Mouse (Mus musculus): Measurements from ENCODE around the gene Fars2. TPM values are rescaled to one million over a fixed set of nuclear protein-coding genes. Genes with fewer than 3 reads are reported as not detected.

Fars2 gene
- polyA plus RNA-seq, 1 experiment from 2014 or later, result 68.1 TPM

GRCm38 (mm10) chr13:36654251-36654650 is 537.0 kb downstream of the Fars2 start:
- Histone ChIP-seq H3K9ac (ENCODE audit: low read length) (no peak overlapping the region), H3K4me1 (ENCODE audit: control insufficient read depth in 2 of 2, insufficient read depth in 2 of 2, low read length in 2 of 2) (no peaks in the 10 kb centered on the region), H3K36me3 (ENCODE audit: control insufficient read depth, insufficient read depth, low read length) (no peaks in the 10 kb centered on the region), H3K4me2 (ENCODE audit: low read length) (no peak overlapping the region), H3K27ac (replicated peaks in 1 of 2; ENCODE audit: control insufficient read depth in 1 of 2, insufficient read depth in 1 of 2, low read depth in 2 of 2, low read length in 2 of 2) (no peak overlapping the region), H3K9me3 (ENCODE audit: control insufficient read depth, low read length) (no peaks in the 10 kb centered on the region), H3K4me3 (ENCODE audit: control insufficient read depth in 1 of 2, insufficient read depth in 1 of 2, low read depth in 1 of 2, low read length in 2 of 2) (no peak overlapping the region), H3K27me3 (ENCODE audit: control insufficient read depth, insufficient read depth, low read length) (no peaks in the 10 kb centered on the region)
- 74% methylated on average over 3 of the region's 3 CpGs for WGBS
- ATAC-seq (ENCODE audit: insufficient number of reproducible peaks, insufficient read depth, low FRiP score, low read depth), result no peak

GRCm38 (mm10) chr13:36679345-36679744 is 562.1 kb downstream of the Fars2 start:
- H3K4me2 ChIP-seq (ENCODE audit: low read length), result no peak overlapping the region
- no peak overlapping the region for H3K27ac ChIP-seq (replicated peaks in 1 of 2; ENCODE audit: control insufficient read depth in 1 of 2, insufficient read depth in 1 of 2, low read depth in 2 of 2, low read length in 2 of 2)
- 64% methylated on average over 1 of the region's 1 CpGs for WGBS
- H3K9me3 ChIP-seq (ENCODE audit: control insufficient read depth, low read length), result no peaks in the 10 kb centered on the region
- no peaks in the 10 kb centered on the region for H3K4me1 ChIP-seq (ENCODE audit: control insufficient read depth in 2 of 2, insufficient read depth in 2 of 2, low read length in 2 of 2)
- H3K36me3 ChIP-seq (ENCODE audit: control insufficient read depth, insufficient read depth, low read length), result no peaks in the 10 kb centered on the region
- H3K9ac ChIP-seq (ENCODE audit: low read length), result no peak overlapping the region
- H3K27me3 ChIP-seq (ENCODE audit: control insufficient read depth, insufficient read depth, low read length), result no peaks in the 10 kb centered on the region
- ATAC-seq (ENCODE audit: insufficient number of reproducible peaks, insufficient read depth, low FRiP score, low read depth), result no peak
- no peak overlapping the region for H3K4me3 ChIP-seq (ENCODE audit: control insufficient read depth in 1 of 2, insufficient read depth in 1 of 2, low read depth in 1 of 2, low read length in 2 of 2)

GRCm38 (mm10) chr13:36680690-36681355 is 563.6 kb downstream of the Fars2 start:
- Histone ChIP-seq H3K4me1 (ENCODE audit: control insufficient read depth in 2 of 2, insufficient read depth in 2 of 2, low read length in 2 of 2) (no peaks in the 10 kb centered on the region), H3K36me3 (ENCODE audit: control insufficient read depth, insufficient read depth, low read length) (no peaks in the 10 kb centered on the region), H3K4me2 (ENCODE audit: low read length) (no peak overlapping the region), H3K27me3 (ENCODE audit: control insufficient read depth, insufficient read depth, low read length) (no peaks in the 10 kb centered on the region), H3K9ac (ENCODE audit: low read length) (no peak overlapping the region), H3K27ac (replicated peaks in 1 of 2; ENCODE audit: control insufficient read depth in 1 of 2, insufficient read depth in 1 of 2, low read depth in 2 of 2, low read length in 2 of 2) (no peak overlapping the region), H3K4me3 (ENCODE audit: control insufficient read depth in 1 of 2, insufficient read depth in 1 of 2, low read depth in 1 of 2, low read length in 2 of 2) (no peak overlapping the region), H3K9me3 (ENCODE audit: control insufficient read depth, low read length) (no peaks in the 10 kb centered on the region)
- no peak for ATAC-seq (ENCODE audit: insufficient number of reproducible peaks, insufficient read depth, low FRiP score, low read depth)
- WGBS, result 89% methylated on average over 8 of the region's 8 CpGs

GRCm38 (mm10) chr13:36683581-36683980 is 566.4 kb downstream of the Fars2 start:
- no peaks in the 10 kb centered on the region for H3K4me1 ChIP-seq (ENCODE audit: control insufficient read depth in 2 of 2, insufficient read depth in 2 of 2, low read length in 2 of 2)
- H3K27me3 ChIP-seq (ENCODE audit: control insufficient read depth, insufficient read depth, low read length), result no peaks in the 10 kb centered on the region
- H3K27ac ChIP-seq (replicated peaks in 1 of 2; ENCODE audit: control insufficient read depth in 1 of 2, insufficient read depth in 1 of 2, low read depth in 2 of 2, low read length in 2 of 2), result no peak overlapping the region
- ATAC-seq (ENCODE audit: insufficient number of reproducible peaks, insufficient read depth, low FRiP score, low read depth), result no peak
- no peaks in the 10 kb centered on the region for H3K9me3 ChIP-seq (ENCODE audit: control insufficient read depth, low read length)
- 67% methylated on average over 4 of the region's 4 CpGs for WGBS
- H3K4me3 ChIP-seq (ENCODE audit: control insufficient read depth in 1 of 2, insufficient read depth in 1 of 2, low read depth in 1 of 2, low read length in 2 of 2), result no peak overlapping the region
- H3K9ac ChIP-seq (ENCODE audit: low read length), result no peak overlapping the region
- H3K4me2 ChIP-seq (ENCODE audit: low read length), result no peak overlapping the region
- no peaks in the 10 kb centered on the region for H3K36me3 ChIP-seq (ENCODE audit: control insufficient read depth, insufficient read depth, low read length)

GRCm38 (mm10) chr13:36695516-36696201 is 578.4 kb downstream of the Fars2 start:
- Histone ChIP-seq H3K27me3 (ENCODE audit: control insufficient read depth, insufficient read depth, low read length) (no peaks in the 10 kb centered on the region), H3K9ac (ENCODE audit: low read length) (no peak overlapping the region), H3K4me1 (ENCODE audit: control insufficient read depth in 2 of 2, insufficient read depth in 2 of 2, low read length in 2 of 2) (peaks cover 4 to 8% of the 10 kb centered on the region in 2 experiments; a peak in 3 of 4 replicates), H3K27ac (replicated peaks in 1 of 2; ENCODE audit: control insufficient read depth in 1 of 2, insufficient read depth in 1 of 2, low read depth in 2 of 2, low read length in 2 of 2) (no peak overlapping the region), H3K4me3 (ENCODE audit: control insufficient read depth in 1 of 2, insufficient read depth in 1 of 2, low read depth in 1 of 2, low read length in 2 of 2) (no peak overlapping the region), H3K4me2 (ENCODE audit: low read length) (peak overlapping the region; percentile 42), H3K9me3 (ENCODE audit: control insufficient read depth, low read length) (no peaks in the 10 kb centered on the region), H3K36me3 (ENCODE audit: control insufficient read depth, insufficient read depth, low read length) (no peaks in the 10 kb centered on the region)
- 39% methylated on average over 7 of the region's 7 CpGs for WGBS
- no peak for ATAC-seq (ENCODE audit: insufficient number of reproducible peaks, insufficient read depth, low FRiP score, low read depth)

- ATAC-seq (ENCODE audit: insufficient number of reproducible peaks, insufficient read depth, low FRiP score, low read depth), result no peak
- H3K4me2 ChIP-seq (ENCODE audit: low read length), result peak overlapping the region; percentile 42
- H3K9ac ChIP-seq (ENCODE audit: low read length), result no peak overlapping the region
- no peaks in the 10 kb centered on the region for H3K27me3 ChIP-seq (ENCODE audit: control insufficient read depth, insufficient read depth, low read length)
- H3K27ac ChIP-seq (replicated peaks in 1 of 2; ENCODE audit: control insufficient read depth in 1 of 2, insufficient read depth in 1 of 2, low read depth in 2 of 2, low read length in 2 of 2), result no peak overlapping the region
- no peak overlapping the region for H3K4me3 ChIP-seq (ENCODE audit: control insufficient read depth in 1 of 2, insufficient read depth in 1 of 2, low read depth in 1 of 2, low read length in 2 of 2)
- H3K9me3 ChIP-seq (ENCODE audit: control insufficient read depth, low read length), result no peaks in the 10 kb centered on the region
- WGBS, result 36% methylated on average over 8 of the region's 8 CpGs
- peaks cover 4 to 8% of the 10 kb centered on the region in 2 experiments; a peak in 3 of 4 replicates for H3K4me1 ChIP-seq (ENCODE audit: control insufficient read depth in 2 of 2, insufficient read depth in 2 of 2, low read length in 2 of 2)
- no peaks in the 10 kb centered on the region for H3K36me3 ChIP-seq (ENCODE audit: control insufficient read depth, insufficient read depth, low read length)
These were observed 579.1 kb downstream of the Fars2 start for GRCm38 (mm10) chr13:36696351-36696771.

- Histone ChIP-seq H3K4me1 (ENCODE audit: control insufficient read depth in 2 of 2, insufficient read depth in 2 of 2, low read length in 2 of 2) (no peaks in the 10 kb centered on the region), H3K27me3 (ENCODE audit: control insufficient read depth, insufficient read depth, low read length) (no peaks in the 10 kb centered on the region), H3K4me3 (ENCODE audit: control insufficient read depth in 1 of 2, insufficient read depth in 1 of 2, low read depth in 1 of 2, low read length in 2 of 2) (no peak overlapping the region), H3K27ac (replicated peaks in 1 of 2; ENCODE audit: control insufficient read depth in 1 of 2, insufficient read depth in 1 of 2, low read depth in 2 of 2, low read length in 2 of 2) (no peak overlapping the region), H3K9me3 (ENCODE audit: control insufficient read depth, low read length) (no peaks in the 10 kb centered on the region), H3K9ac (ENCODE audit: low read length) (no peak overlapping the region), H3K4me2 (ENCODE audit: low read length) (no peak overlapping the region), H3K36me3 (ENCODE audit: control insufficient read depth, insufficient read depth, low read length) (no peaks in the 10 kb centered on the region)
- WGBS, result 56% methylated on average over 3 of the region's 3 CpGs
- ATAC-seq (ENCODE audit: insufficient number of reproducible peaks, insufficient read depth, low FRiP score, low read depth), result no peak
These were observed 590.0 kb downstream of the Fars2 start for GRCm38 (mm10) chr13:36707088-36707690.
